ENCODE assay signal across 9 mouse cellular contexts in genomic region chr13:58213801-58214200, GRCm38 (mm10). TPM values are rescaled to one million over a fixed set of nuclear protein-coding genes. Genes with fewer than 3 reads are reported as not detected.
A peak's percentile ranks its signal among the peaks of the same experiment; 100 is the strongest.
DNase-seq lines count a peak whose midpoint lies in the region; ATAC-seq and TF ChIP-seq lines count a peak whose summit lies in the region.
"Had no signal": no experiment of that assay in that cellular context is flagged by ENCODE, and none has a peak within 500 bp of the region (broad histone marks: within the 10 kb centered on the region; RNA-seq: fewer than 3 reads in every experiment).

No protein-coding gene starts in this region.

- H3K27ac ChIP-seq in heart, adult 2 months, result no peak overlapping the region
- no peak overlapping the region for H3K27ac ChIP-seq in hindbrain, embryonic 10.5 days
- H3K27ac ChIP-seq in midbrain, embryonic 14.5 days (replicated peaks; ENCODE audit: low read depth, low read length), result no peak overlapping the region

- intact Hi-C loops in heart, adult 2 months (cut with DNase I), result no loop called here

- TF ChIP-seq CTCF in heart, adult 2 months (IDR thresholded peaks at IDR 0.05), result no peak

- no peaks in the 10 kb centered on the region for H3K9me3 ChIP-seq in hindbrain, embryonic 10.5 days
- H3K9me3 ChIP-seq in midbrain, embryonic 14.5 days (ENCODE audit: control insufficient read depth, low read length), result no peaks in the 10 kb centered on the region
- H3K9me3 ChIP-seq: G1E had no signal

- peaks cover 9% of the 10 kb centered on the region for H3K79me2 ChIP-seq in heart, adult 2 months (replicated peaks; ENCODE audit: control insufficient read depth, insufficient read depth, low read length)

- no peak for DNase-seq in heart, adult 2 months
- no peak for DNase-seq in heart, adult 18-20 months
- peak; percentile 32 for DNase-seq in CD4-positive helper T cell, adult 2 months (ENCODE audit: low read depth, low spot score)
- DNase-seq in hindbrain, embryonic 10.5 days (ENCODE audit: low spot score), result no peak
- no peak for DNase-seq in midbrain, embryonic 14.5 days
- no peak for DNase-seq in ovary, postnatal 10 days (ENCODE audit: low spot score)
- DNase-seq in adrenal gland, postnatal 14 days, result no peak
- DNase-seq in layer of hippocampus, postnatal 25 days (ENCODE audit: extremely low spot score in 1 of 2, low spot score in 1 of 2), result no peak

- peaks cover 13% of the 10 kb centered on the region for H3K4me1 ChIP-seq in heart, adult 2 months (ENCODE audit: control insufficient read depth, insufficient read depth, low read length)
- H3K4me1 ChIP-seq in hindbrain, embryonic 10.5 days (replicated peaks), result peaks cover 32% of the 10 kb centered on the region
- peaks cover 25% of the 10 kb centered on the region for H3K4me1 ChIP-seq in midbrain, embryonic 14.5 days (ENCODE audit: control insufficient read depth, insufficient read depth, low read length)

- TF ChIP-seq EP300 in heart, adult 2 months (IDR thresholded peaks at IDR 0.05; ENCODE audit: insufficient read depth, low read depth, low read length), result no peak

- H3K36me3 ChIP-seq in heart, adult 2 months (ENCODE audit: control insufficient read depth, insufficient read depth, low read length), result peaks cover 20% of the 10 kb centered on the region
- no peaks in the 10 kb centered on the region for H3K36me3 ChIP-seq in hindbrain, embryonic 10.5 days
- no peaks in the 10 kb centered on the region for H3K36me3 ChIP-seq in midbrain, embryonic 14.5 days (ENCODE audit: control insufficient read depth, insufficient read depth, low read length)

- no peaks in the 10 kb centered on the region for H3K27me3 ChIP-seq in heart, adult 2 months (ENCODE audit: control insufficient read depth, insufficient read depth, low read length)
- peaks cover 6% of the 10 kb centered on the region; the same call in 1 of the 2 replicates for H3K27me3 ChIP-seq in hindbrain, embryonic 10.5 days (ENCODE audit: insufficient read depth, poor library complexity, severe bottlenecking)
- H3K27me3 ChIP-seq in midbrain, embryonic 14.5 days (ENCODE audit: control insufficient read depth, insufficient read depth, low read length), result no peaks in the 10 kb centered on the region

- H3K4me2 ChIP-seq in midbrain, embryonic 14.5 days (ENCODE audit: low read length), result peak overlapping the region; percentile 83

- H3K4me3 ChIP-seq in heart, adult 2 months, result peak overlapping the region; percentile 97
- peak overlapping the region; percentile 98 for H3K4me3 ChIP-seq in hindbrain, embryonic 10.5 days
- H3K4me3 ChIP-seq in midbrain, embryonic 14.5 days (replicated peaks; ENCODE audit: low read depth, low read length), result peak overlapping the region; percentile 100

- H3K9ac ChIP-seq in heart, adult 2 months (ENCODE audit: low read depth, low read length), result no peak overlapping the region
- H3K9ac ChIP-seq in midbrain, embryonic 14.5 days (replicated peaks; ENCODE audit: low read length), result peak overlapping the region; percentile 2; the same call in 1 of the 2 replicates

- TF ChIP-seq POLR2A in heart, adult 2 months (IDR thresholded peaks at IDR 0.05; ENCODE audit: insufficient read depth, low read depth, low read length), result no peak

- ATAC-seq in midbrain, embryonic 14.5 days (ENCODE audit: low FRiP score, low TSS enrichment), result no peak

- 52% methylated on average over 8 of the region's 8 CpGs for WGBS in heart, adult 2 months
- WGBS in hindbrain, embryonic 10.5 days, result 78% methylated on average over 8 of the region's 8 CpGs
- 69% methylated on average over 8 of the region's 8 CpGs for WGBS in midbrain, embryonic 14.5 days

RNA-seq across cellular contexts. Expression of gene Ubqln1, which starts 1.7 kb away (rescaled TPM):
- total RNA-seq in heart, adult 2 months (2021), result 10 to 100 TPM; 48.8 to 49.2 TPM
- polyA plus RNA-seq in heart, adult 2 months (2012; rRNA removed), result 49.4 and 67.0 TPM in 2 replicates
- 10 to 100 TPM; 52.6 to 56.0 TPM for total RNA-seq in heart, adult 18-20 months (2021)
- 134 and 142 TPM in 2 replicates for polyA plus RNA-seq in hindbrain, embryonic 10.5 days (2016; fragmentation: Nextera tagmentation; extraction: Ambion mirVana)
- 100 and 112 TPM in 2 replicates for polyA plus RNA-seq in midbrain, embryonic 14.5 days (2014; fragmentation: Nextera tagmentation; extraction: Ambion mirVana)
- 103 and 113 TPM in 2 replicates for total RNA-seq in adrenal gland, postnatal 14 days (2021)
- 100 to 1,000 TPM; 136 to 145 TPM for total RNA-seq in layer of hippocampus, postnatal 25 days (2021)

RNA-seq across cellular contexts. Expression of gene Idnk, which starts 56.4 kb away (rescaled TPM):
- 10 to 100 TPM; 22.3 to 24.0 TPM for total RNA-seq in heart, adult 2 months (2021)
- polyA plus RNA-seq in heart, adult 2 months (2012; rRNA removed), result 13.9 and 14.8 TPM in 2 replicates
- 10 to 100 TPM; 23.9 to 26.6 TPM for total RNA-seq in heart, adult 18-20 months (2021)
- 57.1 and 66.7 TPM in 2 replicates for polyA plus RNA-seq in hindbrain, embryonic 10.5 days (2016; fragmentation: Nextera tagmentation; extraction: Ambion mirVana)
- 59.7 TPM in 2 replicates for polyA plus RNA-seq in midbrain, embryonic 14.5 days (2014; fragmentation: Nextera tagmentation; extraction: Ambion mirVana)
- 45.4 and 48.0 TPM in 2 replicates for total RNA-seq in adrenal gland, postnatal 14 days (2021)
- total RNA-seq in layer of hippocampus, postnatal 25 days (2021), result 10 to 100 TPM; 26.3 to 28.2 TPM
